In genomic region chr2:73985238-73985910, GRCm38 (mm10) we compare ENCODE assay signal across 22 mouse cellular contexts.
DNase-seq lines count a peak whose midpoint lies in the region; ATAC-seq lines count a peak whose summit lies in the region.
"Had no signal": no experiment of that assay in that cellular context is flagged by ENCODE, and none has a peak within 500 bp of the region (broad histone marks: within the 10 kb centered on the region; RNA-seq: fewer than 3 reads in every experiment).

No protein-coding gene starts in this region.

- intact Hi-C loops in left cerebral cortex, postnatal 4 days (cut with DNase I) = no loop called here
- intact Hi-C loops in left cerebral cortex, postnatal 36 days (cut with DNase I) = no loop called here

- peak; percentile 20 for DNase-seq in left cerebral cortex, postnatal 4 days
- no peak for DNase-seq in left cerebral cortex, postnatal 36 days (ENCODE audit: low spot score in 2 of 2)
- peak; percentile 69 to 70 for DNase-seq in cerebellum, adult 18-20 months
- DNase-seq in cerebellum, postnatal 10 days = peak; percentile 72
- DNase-seq in urinary bladder, adult 18-20 months (ENCODE audit: low spot score in 2 of 2) = no peak
- DNase-seq: adrenal gland, adult 8-10 months; B cell, adult 2 months; gastrocnemius, postnatal 25 days; heart, adult 11 months; kidney, adult 9 months; kidney, postnatal 10 days; layer of hippocampus, adult 9-11 months; lung, embryonic 14.5 days; lung, postnatal 14 days; right cerebral cortex, adult 18-20 months; spleen, adult 18-20 months; thymus, adult 2 months; thymus, postnatal 36 days had no signal

- ATAC-seq in megakaryocyte progenitor cell, adult 5-6 weeks (replicated peaks; ENCODE audit: poor library complexity) = no peak
- ATAC-seq: activated CD4-positive, CD25-positive, alpha-beta regulatory T cell, adult 4 months; forebrain, embryonic 13.5 days; intestine, postnatal 0 days had no signal

Comparison
In these comparisons a context has a peak if more than half of its experiments do, and no peak if none do; other contexts are left out.
1. DNase-seq: peak in left cerebral cortex, postnatal 4 days (single experiment), cerebellum, adult 18-20 months (2 of 2) and cerebellum, postnatal 10 days (2 of 2); none in left cerebral cortex, postnatal 36 days (0 of 2) and urinary bladder, adult 18-20 months (0 of 2).